Mouse (Mus musculus) CH12.LX (cell line): ENCODE results near the gene Rae1. TPM values are rescaled to one million over a fixed set of nuclear protein-coding genes. Genes with fewer than 3 reads are reported as not detected.

Experiments
- DNase-seq: peaks from one replicate; pipeline ENCODE4 v3.0.0-alpha.2; 2013; ENCODE audit errors: extremely low read depth
- H3K27ac ChIP-seq: 2 replicates; pipeline ENCODE4 v1.5.1; 2012; ENCODE audit warnings: low read depth, mild to moderate bottlenecking, control low read depth, moderate library complexity; ENCODE audit not compliant: insufficient read depth
- H3K27me3 ChIP-seq: replicated peaks from 2 replicates; pipeline ENCODE3; 2012; ENCODE audit warnings: inconsistent platforms
- H3K36me3 ChIP-seq, 2 experiments: replicated peaks in 1 of 2; 2 replicates each; pipeline versions ENCODE3 to v1.6.1; 2012; ENCODE audit warnings: inconsistent platforms in 1 of 2, low read length in 1 of 2, mild to moderate bottlenecking in 1 of 2, mixed read lengths in 1 of 2, moderate library complexity in 1 of 2; ENCODE audit not compliant: control insufficient read depth in 1 of 2, insufficient read depth in 1 of 2
- H3K4me1 ChIP-seq, 2 experiments: 2 replicates each; pipeline ENCODE4 v1.6.1; 2012; ENCODE audit warnings: inconsistent platforms in 1 of 2, moderate library complexity in 1 of 2; ENCODE audit not compliant: insufficient read depth in 2 of 2, control insufficient read depth in 1 of 2
- H3K4me2 ChIP-seq: 2 replicates; pipeline ENCODE4 v1.6.1; 2012; ENCODE audit warnings: low read depth, mild to moderate bottlenecking, control low read depth; ENCODE audit not compliant: poor library complexity, insufficient read depth, severe bottlenecking
- H3K4me3 ChIP-seq, 3 experiments: fragments of 150-350 bp in 1 of 3; sonication (generic) in 1 of 3; replicated peaks in 1 of 3; 2 replicates each; pipeline versions ENCODE3 to v1.5.1; 2011 to 2012; ENCODE audit warnings: low read depth in 2 of 3, low read length in 2 of 3, mild to moderate bottlenecking in 2 of 3, moderate library complexity in 2 of 3, control low read depth in 1 of 3, improper control_type of control experiment in 1 of 3, inconsistent platforms in 1 of 3, mixed read lengths in 1 of 3; ENCODE audit not compliant: poor library complexity in 1 of 3
- H3K79me2 ChIP-seq: replicated peaks from 2 replicates; pipeline ENCODE4 v1.6.1; 2012; ENCODE audit warnings: mild to moderate bottlenecking, moderate library complexity; ENCODE audit not compliant: control insufficient read depth, poor library complexity, insufficient read depth, severe bottlenecking; ENCODE audit errors: extremely low read depth
- H3K9ac ChIP-seq: 2 replicates; pipeline ENCODE4 v1.6.1; 2012; ENCODE audit warnings: low read depth, mild to moderate bottlenecking, control low read depth, moderate library complexity; ENCODE audit not compliant: insufficient read depth
- H3K9me3 ChIP-seq: replicated peaks from 2 replicates; pipeline ENCODE3; 2012; ENCODE audit warnings: low read length, inconsistent platforms, mixed read lengths
- BHLHE40 ChIP-seq: IDR thresholded peaks from 2 replicates; pipeline ENCODE4 v1.6.1; 2011; ENCODE audit warnings: mild to moderate bottlenecking, low read depth, low read length, improper control_type of control experiment
- CHD1 ChIP-seq: IDR thresholded peaks from 2 replicates; pipeline ENCODE4 v1.6.1; 2012; ENCODE audit warnings: low read depth, low read length, improper control_type of control experiment, inconsistent platforms
- CHD2 ChIP-seq: IDR thresholded peaks from 2 replicates; pipeline ENCODE4 v1.6.1; 2011; ENCODE audit warnings: low read length, improper control_type of control experiment
- CTCF ChIP-seq, 2 experiments: IDR thresholded peaks in 1 of 2; conservative IDR thresholded peaks in 1 of 2; 2 replicates each; pipeline ENCODE4 v1.5.1; 2011 to 2012; ENCODE audit warnings: low read depth in 2 of 2, low read length in 2 of 2, improper control_type of control experiment in 1 of 2, inconsistent platforms in 1 of 2, mild to moderate bottlenecking in 1 of 2, moderate library complexity in 1 of 2
- E2F4 ChIP-seq: IDR thresholded peaks from 2 replicates; pipeline ENCODE4 v1.6.1; 2011; ENCODE audit warnings: low read depth, low read length, improper control_type of control experiment; ENCODE audit not compliant: insufficient replicate concordance
- ELF1 ChIP-seq: IDR thresholded peaks from 2 replicates; pipeline ENCODE4 v1.6.1; 2014; ENCODE audit warnings: low read depth, mild to moderate bottlenecking, inconsistent platforms, low read length, improper control_type of control experiment
- GABPA ChIP-seq: IDR thresholded peaks from 2 replicates; pipeline ENCODE4 v1.6.1; 2012; ENCODE audit warnings: low read depth, low read length, improper control_type of control experiment, inconsistent platforms; ENCODE audit not compliant: insufficient replicate concordance
- HCFC1 ChIP-seq: IDR thresholded peaks from 2 replicates; pipeline ENCODE4 v1.6.1; 2012; ENCODE audit warnings: low read depth, mild to moderate bottlenecking, inconsistent platforms, low read length, improper control_type of control experiment
- JUN ChIP-seq: IDR thresholded peaks from 2 replicates; pipeline ENCODE4 v1.6.1; 2011; ENCODE audit warnings: low read depth, mild to moderate bottlenecking, low read length, improper control_type of control experiment, moderate library complexity; ENCODE audit not compliant: insufficient read depth
- KAT2A ChIP-seq: IDR thresholded peaks from 2 replicates; pipeline ENCODE4 v1.6.1; 2012; ENCODE audit warnings: low read length, improper control_type of control experiment, inconsistent platforms; ENCODE audit not compliant: insufficient replicate concordance
- MAX ChIP-seq: IDR thresholded peaks from 2 replicates; pipeline ENCODE4 v1.6.1; 2011; ENCODE audit warnings: low read length, improper control_type of control experiment
- MYC ChIP-seq: IDR thresholded peaks from 2 replicates; pipeline ENCODE4 v1.6.1; 2011; ENCODE audit warnings: low read depth, mild to moderate bottlenecking, improper control_type of control experiment, low read length
- NRF1 ChIP-seq: IDR thresholded peaks from 2 replicates; pipeline ENCODE4 v1.6.1; 2014; ENCODE audit warnings: low read depth, mild to moderate bottlenecking, inconsistent platforms, low read length, improper control_type of control experiment, moderate library complexity
- PAX5 ChIP-seq: IDR thresholded peaks from 2 replicates; pipeline ENCODE4 v1.6.1; 2012; ENCODE audit warnings: low read length, inconsistent platforms, mixed read lengths
- POLR2AphosphoS2 ChIP-seq: IDR thresholded peaks from 2 replicates; pipeline ENCODE4 v1.6.1; 2011; ENCODE audit warnings: low read depth, low read length, improper control_type of control experiment
- RAD21 ChIP-seq: IDR thresholded peaks from 2 replicates; pipeline ENCODE4 v1.6.1; 2011; ENCODE audit warnings: low read depth, mild to moderate bottlenecking, low read length, improper control_type of control experiment, moderate library complexity
- RCOR1 ChIP-seq: conservative IDR thresholded peaks from 2 replicates; pipeline ENCODE4 v1.6.1; 2012; ENCODE audit warnings: low read depth, mild to moderate bottlenecking, inconsistent platforms, low read length, improper control_type of control experiment
- SMC3 ChIP-seq: IDR thresholded peaks from 2 replicates; pipeline ENCODE4 v1.6.1; 2011; ENCODE audit warnings: low read depth, low read length, improper control_type of control experiment
- TBP ChIP-seq: conservative IDR thresholded peaks from 2 replicates; pipeline ENCODE4 v1.6.1; 2011; ENCODE audit warnings: low read depth, low read length, improper control_type of control experiment
- USF1 ChIP-seq: IDR thresholded peaks from 2 replicates; pipeline ENCODE4 v1.6.1; 2014; ENCODE audit warnings: low read depth, mild to moderate bottlenecking, inconsistent platforms, low read length, improper control_type of control experiment
- USF2 ChIP-seq: conservative IDR thresholded peaks from 2 replicates; pipeline ENCODE4 v1.6.1; 2011; ENCODE audit warnings: low read depth, low read length, improper control_type of control experiment
- ZC3H11A ChIP-seq: IDR thresholded peaks from 2 replicates; pipeline ENCODE4 v1.6.1; 2012; ENCODE audit warnings: low read depth, mild to moderate bottlenecking, inconsistent platforms, low read length, improper control_type of control experiment
- ZKSCAN1 ChIP-seq: IDR thresholded peaks from 2 replicates; pipeline ENCODE4 v1.6.1; 2012; ENCODE audit warnings: low read depth, inconsistent platforms, low read length, improper control_type of control experiment, borderline replicate concordance
- ZNF384 ChIP-seq: IDR thresholded peaks from 2 replicates; pipeline ENCODE4 v1.6.1; 2012; ENCODE audit warnings: low read depth, low read length, improper control_type of control experiment, inconsistent platforms
- dilution Hi-C: fragments of 300-500 bp; cut with MboI; formaldehyde crosslinking; loops from 2 replicates; pipeline ENCODE4 v1.14.3; 2020; ENCODE audit warnings: low sequenced_read_pairs; ENCODE audit not compliant: extremely low pct_unique_long_range_greater_than_20kb, extremely low pct_ligation_motif_present
- in situ Hi-C: fragments of 300-500 bp; cut with MboI; formaldehyde crosslinking; loops from 3 replicates; pipeline ENCODE4 v1.14.3; 2019; ENCODE audit warnings: low sequenced_read_pairs, low pct_ligation_motif_present, low pct_unique_long_range_greater_than_20kb, mixed read lengths
- polyA plus RNA-seq: library from polyadenylated mRNA; unstranded; fragments of >175 nt; gene quantifications from 2 replicates; pipeline ENCODE4 v1.2.1, GENCODE M21; 2012; ENCODE audit warnings: low read depth; ENCODE audit not compliant: insufficient read length
- total RNA-seq, 2 experiments: library from RNA; depleted of rRNA; stranded (reverse); fragments of 300-350 nt in 1 of 2; fragments of >200 nt in 1 of 2; gene quantifications; 2 replicates each; pipeline ENCODE4 v1.2.3; 2012 to 2014

Gene Rae1
- total and polyA plus RNA-seq, 3 experiments, result 86.3 to 114 (median 95.0) TPM

GRCm38 (mm10) chr2:172960350-172960749 lies 39.6 kb upstream of the Rae1 start:
- dilution Hi-C loops (no loop called here), in situ Hi-C loops (loop anchor here (10.0 kb wide), 1 partner anchor 126 kb away; no protein-coding TSS in a partner anchor)
- Histone ChIP-seq H3K4me2 (no peak overlapping the region), H3K79me2 (no peaks in the 10 kb centered on the region), H3K9ac (no peak overlapping the region), H3K4me1 (peaks cover 0 to 9% of the 10 kb centered on the region in 2 experiments; a peak in 2 of 4 replicates), H3K9me3 (peaks cover 23% of the 10 kb centered on the region), H3K27ac (no peak overlapping the region), H3K4me3 (no peak overlapping the region), H3K36me3 (no peaks in the 10 kb centered on the region), H3K27me3 (peaks cover 4% of the 10 kb centered on the region)
- DNase-seq, result no peak
- TF ChIP-seq SMC3, result peak; percentile 13; the same call in 1 of the 2 replicates
- TF ChIP-seq RCOR1, result no peak
- TF ChIP-seq CTCF (conservative IDR thresholded peaks at IDR 0.05 in 1 of 2, IDR thresholded peaks at IDR 0.05 in 1 of 2; ENCODE audit: low read depth in 2 of 2, low read length in 2 of 2), result peak in 1 of 2 experiments; percentile 32; a peak in 2 of 4 replicates

GRCm38 (mm10) chr2:172961211-172961610 lies 38.7 kb upstream of the Rae1 start:
- dilution Hi-C loops, result no loop called here

GRCm38 (mm10) chr2:172965249-172965648 lies 34.7 kb upstream of the Rae1 start:
- in situ Hi-C loops (loop anchor here (10.0 kb wide), 1 partner anchor 130 kb away; no protein-coding TSS in a partner anchor), dilution Hi-C loops (no loop called here)
- no peak for DNase-seq
- Histone ChIP-seq H3K36me3 (no peaks in the 10 kb centered on the region), H3K27ac (no peak overlapping the region), H3K79me2 (no peaks in the 10 kb centered on the region), H3K9me3 (peaks cover 4% of the 10 kb centered on the region), H3K9ac (no peak overlapping the region), H3K4me2 (no peak overlapping the region), H3K27me3 (no peaks in the 10 kb centered on the region), H3K4me1 (peaks cover 10 to 24% of the 10 kb centered on the region in 2 experiments), H3K4me3 (no peak overlapping the region)
- TF ChIP-seq CHD1, result no peak
- no peak for TF ChIP-seq E2F4
- no peak for TF ChIP-seq KAT2A
- TF ChIP-seq MYC, result no peak
- TF ChIP-seq RCOR1, result no peak
- no peak for TF ChIP-seq JUN
- no peak for TF ChIP-seq GABPA
- no peak for TF ChIP-seq HCFC1
- no peak for TF ChIP-seq USF2
- TF ChIP-seq CTCF (conservative IDR thresholded peaks at IDR 0.05 in 1 of 2, IDR thresholded peaks at IDR 0.05 in 1 of 2; ENCODE audit: low read depth in 2 of 2, low read length in 2 of 2), result no peak
- no peak for TF ChIP-seq TBP
- TF ChIP-seq CHD2, result no peak
- no peak for TF ChIP-seq ELF1
- no peak for TF ChIP-seq ZKSCAN1
- no peak for TF ChIP-seq ZC3H11A
- TF ChIP-seq RAD21, result no peak
- no peak for TF ChIP-seq POLR2AphosphoS2
- no peak for TF ChIP-seq USF1
- no peak for TF ChIP-seq NRF1
- TF ChIP-seq MAX, result no peak

More at GRCm38 (mm10) chr2:172961211-172961610, 38.7 kb upstream of the Rae1 start:
- Histone ChIP-seq H3K4me2 (no peak overlapping the region), H3K4me3 (no peak overlapping the region), H3K79me2 (no peaks in the 10 kb centered on the region), H3K9ac (no peak overlapping the region), H3K27me3 (peaks cover 4% of the 10 kb centered on the region), H3K27ac (no peak overlapping the region), H3K9me3 (peaks cover 18% of the 10 kb centered on the region), H3K36me3 (no peaks in the 10 kb centered on the region), H3K4me1 (peaks cover 0 to 12% of the 10 kb centered on the region in 2 experiments; a peak in 3 of 4 replicates)
- in situ Hi-C loops, result loop anchor here (10.0 kb wide), 1 partner anchor 126 kb away; no protein-coding TSS in a partner anchor
- DNase-seq, result no peak
- no peak for TF ChIP-seq POLR2AphosphoS2
- TF ChIP-seq CHD1, result no peak
- TF ChIP-seq USF1, result no peak
- no peak for TF ChIP-seq GABPA
- no peak for TF ChIP-seq BHLHE40
- no peak for TF ChIP-seq CHD2
- TF ChIP-seq ZNF384, result no peak
- no peak for TF ChIP-seq PAX5
- no peak for TF ChIP-seq RCOR1
